Mouse (Mus musculus): ENCODE measurements around the gene Aqp7. TPM values are rescaled to one million over a fixed set of nuclear protein-coding genes. Genes with fewer than 3 reads are reported as not detected.

The Aqp7 gene
- polyA plus RNA-seq, 1 experiment from 2014 or later = 0.16 TPM

DNA sequence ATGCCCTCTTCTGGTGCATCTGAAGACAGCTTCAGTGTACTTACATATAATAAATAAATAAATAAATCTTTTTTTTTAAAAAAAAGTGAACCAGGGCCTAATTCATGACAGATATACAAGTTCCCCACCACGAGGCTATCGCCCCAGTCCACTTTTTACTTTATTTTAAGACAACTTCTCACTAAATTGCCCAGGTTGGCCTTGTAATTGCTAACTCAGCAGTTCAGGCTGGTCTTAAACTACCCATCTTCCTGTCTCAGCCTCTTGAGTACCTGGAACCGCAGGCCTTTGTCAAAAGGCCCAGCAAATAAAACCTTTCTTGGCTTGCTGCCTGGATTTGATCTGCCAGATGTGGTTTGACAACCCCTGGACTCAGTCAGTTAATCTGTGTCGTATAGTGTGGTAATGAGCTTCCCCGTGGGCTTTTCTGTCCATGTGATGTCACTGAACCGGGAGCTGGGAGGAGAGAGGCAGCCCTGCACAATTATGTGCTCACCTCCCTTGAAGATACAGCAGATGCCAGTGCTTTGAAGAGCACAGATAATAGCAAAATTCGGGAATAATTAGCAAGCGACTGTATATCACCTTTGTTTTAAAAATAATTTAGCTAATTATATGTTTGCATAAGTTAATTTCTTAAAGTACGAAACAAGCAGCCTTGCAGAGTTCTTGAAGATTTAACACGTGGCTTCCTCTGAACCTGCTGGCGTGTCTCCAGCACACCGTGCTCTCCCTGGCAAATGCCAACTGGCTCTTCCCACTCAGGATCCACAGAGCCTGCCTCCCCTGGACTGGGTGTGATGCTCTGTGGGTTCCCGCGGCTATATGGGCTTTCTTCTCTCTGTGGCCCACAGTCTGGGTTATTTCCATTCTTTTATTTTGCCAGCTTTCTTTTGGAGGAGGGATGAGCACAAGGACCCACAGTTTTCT lies 23.8 kb upstream of the Aqp7 start:
- DNase-seq (ENCODE audit: low spot score) (no peak), ATAC-seq (replicated peaks; ENCODE audit: low FRiP score, low TSS enrichment, low read depth) (no peak)
- H3K4me1 ChIP-seq (replicated peaks; ENCODE audit: control insufficient read depth, insufficient read depth, low read length) = no peaks in the 10 kb centered on the region
- H3K9me3 ChIP-seq (ENCODE audit: control insufficient read depth, low read length) = no peaks in the 10 kb centered on the region
- WGBS = 73% methylated on average over 14 of the region's 14 CpGs
- no peaks in the 10 kb centered on the region for H3K27me3 ChIP-seq (replicated peaks; ENCODE audit: control insufficient read depth, insufficient read depth, low read length)
- H3K4me3 ChIP-seq (ENCODE audit: low read depth, low read length) = no peak overlapping the region
- no peaks in the 10 kb centered on the region for H3K36me3 ChIP-seq (ENCODE audit: control insufficient read depth, insufficient read depth, low read length)
- H3K4me2 ChIP-seq (ENCODE audit: low read length) = no peak overlapping the region
- no peak overlapping the region for H3K9ac ChIP-seq (ENCODE audit: low read length)
- no peak overlapping the region for H3K27ac ChIP-seq (ENCODE audit: low read depth)

GRCm38 (mm10) chr4:41065196-41065595 lies 17.3 kb upstream of the Aqp7 start:
- WGBS = 88% methylated on average over 4 of the region's 4 CpGs
- no peak overlapping the region for H3K9ac ChIP-seq (ENCODE audit: low read length)
- H3K4me1 ChIP-seq (replicated peaks; ENCODE audit: control insufficient read depth, insufficient read depth, low read length) = no peaks in the 10 kb centered on the region
- H3K27ac ChIP-seq (ENCODE audit: low read depth) = no peak overlapping the region
- H3K9me3 ChIP-seq (ENCODE audit: control insufficient read depth, low read length) = no peaks in the 10 kb centered on the region
- no peak overlapping the region for H3K4me2 ChIP-seq (ENCODE audit: low read length)
- DNase-seq (ENCODE audit: low spot score) (no peak), ATAC-seq (replicated peaks; ENCODE audit: low FRiP score, low TSS enrichment, low read depth) (no peak)
- H3K4me3 ChIP-seq (ENCODE audit: low read depth, low read length) = no peak overlapping the region
- no peaks in the 10 kb centered on the region for H3K36me3 ChIP-seq (ENCODE audit: control insufficient read depth, insufficient read depth, low read length)
- no peaks in the 10 kb centered on the region for H3K27me3 ChIP-seq (replicated peaks; ENCODE audit: control insufficient read depth, insufficient read depth, low read length)

- no peak overlapping the region for H3K27ac ChIP-seq (ENCODE audit: low read depth)
Observed at GRCm38 (mm10) chr4:41063894-41064673, 16.1 kb upstream of the Aqp7 start.

GRCm38 (mm10) chr4:41063351-41063750 lies 15.4 kb upstream of the Aqp7 start:
- DNase-seq (ENCODE audit: low spot score) (no peak), ATAC-seq (replicated peaks; ENCODE audit: low FRiP score, low TSS enrichment, low read depth) (no peak)
- 63% methylated on average over 3 of the region's 3 CpGs for WGBS
- H3K4me2 ChIP-seq (ENCODE audit: low read length) = no peak overlapping the region
- no peak overlapping the region for H3K4me3 ChIP-seq (ENCODE audit: low read depth, low read length)
- H3K4me1 ChIP-seq (replicated peaks; ENCODE audit: control insufficient read depth, insufficient read depth, low read length) = no peaks in the 10 kb centered on the region
- H3K9ac ChIP-seq (ENCODE audit: low read length) = no peak overlapping the region
- no peaks in the 10 kb centered on the region for H3K36me3 ChIP-seq (ENCODE audit: control insufficient read depth, insufficient read depth, low read length)
- no peaks in the 10 kb centered on the region for H3K27me3 ChIP-seq (replicated peaks; ENCODE audit: control insufficient read depth, insufficient read depth, low read length)
- H3K27ac ChIP-seq (ENCODE audit: low read depth) = no peak overlapping the region
- H3K9me3 ChIP-seq (ENCODE audit: control insufficient read depth, low read length) = no peaks in the 10 kb centered on the region

More at GRCm38 (mm10) chr4:41063894-41064673, 16.1 kb upstream of the Aqp7 start:
- no peak for ATAC-seq (replicated peaks; ENCODE audit: low FRiP score, low TSS enrichment, low read depth)
- Histone ChIP-seq H3K4me3 (ENCODE audit: low read depth, low read length) (0 out of 2 replicates have a peak overlapping the region, but pooled peaks have one; percentile 8), H3K36me3 (ENCODE audit: control insufficient read depth, insufficient read depth, low read length) (no peaks in the 10 kb centered on the region), H3K9me3 (ENCODE audit: control insufficient read depth, low read length) (no peaks in the 10 kb centered on the region), H3K27me3 (replicated peaks; ENCODE audit: control insufficient read depth, insufficient read depth, low read length) (no peaks in the 10 kb centered on the region), H3K4me1 (replicated peaks; ENCODE audit: control insufficient read depth, insufficient read depth, low read length) (no peaks in the 10 kb centered on the region), H3K4me2 (ENCODE audit: low read length) (peak overlapping the region; percentile 36), H3K9ac (ENCODE audit: low read length) (no peak overlapping the region)
- peak; percentile 75 for DNase-seq (ENCODE audit: low spot score)
- WGBS = 20% methylated on average over 16 of the region's 16 CpGs

- 75% methylated on average over 6 of the region's 9 CpGs for WGBS
- Histone ChIP-seq H3K4me3 (ENCODE audit: low read depth, low read length) (no peak overlapping the region), H3K4me1 (replicated peaks; ENCODE audit: control insufficient read depth, insufficient read depth, low read length) (no peaks in the 10 kb centered on the region), H3K36me3 (ENCODE audit: control insufficient read depth, insufficient read depth, low read length) (no peaks in the 10 kb centered on the region), H3K27ac (ENCODE audit: low read depth) (no peak overlapping the region), H3K9me3 (ENCODE audit: control insufficient read depth, low read length) (no peaks in the 10 kb centered on the region), H3K4me2 (ENCODE audit: low read length) (no peak overlapping the region), H3K27me3 (replicated peaks; ENCODE audit: control insufficient read depth, insufficient read depth, low read length) (no peaks in the 10 kb centered on the region), H3K9ac (ENCODE audit: low read length) (no peak overlapping the region)
- DNase-seq (ENCODE audit: low spot score) (no peak), ATAC-seq (replicated peaks; ENCODE audit: low FRiP score, low TSS enrichment, low read depth) (no peak)
Observed at GRCm38 (mm10) chr4:41057361-41057760, 9.4 kb upstream of the Aqp7 start.

- H3K9ac ChIP-seq (ENCODE audit: low read length) = no peak overlapping the region
- H3K4me3 ChIP-seq (ENCODE audit: low read depth, low read length) = no peak overlapping the region
- H3K36me3 ChIP-seq (ENCODE audit: control insufficient read depth, insufficient read depth, low read length) = no peaks in the 10 kb centered on the region
- H3K4me1 ChIP-seq (replicated peaks; ENCODE audit: control insufficient read depth, insufficient read depth, low read length) = no peaks in the 10 kb centered on the region
- no peak overlapping the region for H3K4me2 ChIP-seq (ENCODE audit: low read length)
- H3K27me3 ChIP-seq (replicated peaks; ENCODE audit: control insufficient read depth, insufficient read depth, low read length) = no peaks in the 10 kb centered on the region
- 59% methylated on average over 7 of the region's 7 CpGs for WGBS
- ATAC-seq (replicated peaks; ENCODE audit: low FRiP score, low TSS enrichment, low read depth) (no peak), DNase-seq (ENCODE audit: low spot score) (no peak)
- no peak overlapping the region for H3K27ac ChIP-seq (ENCODE audit: low read depth)
- H3K9me3 ChIP-seq (ENCODE audit: control insufficient read depth, low read length) = no peaks in the 10 kb centered on the region
Observed at GRCm38 (mm10) chr4:41056742-41057332, 8.9 kb upstream of the Aqp7 start.

DNA sequence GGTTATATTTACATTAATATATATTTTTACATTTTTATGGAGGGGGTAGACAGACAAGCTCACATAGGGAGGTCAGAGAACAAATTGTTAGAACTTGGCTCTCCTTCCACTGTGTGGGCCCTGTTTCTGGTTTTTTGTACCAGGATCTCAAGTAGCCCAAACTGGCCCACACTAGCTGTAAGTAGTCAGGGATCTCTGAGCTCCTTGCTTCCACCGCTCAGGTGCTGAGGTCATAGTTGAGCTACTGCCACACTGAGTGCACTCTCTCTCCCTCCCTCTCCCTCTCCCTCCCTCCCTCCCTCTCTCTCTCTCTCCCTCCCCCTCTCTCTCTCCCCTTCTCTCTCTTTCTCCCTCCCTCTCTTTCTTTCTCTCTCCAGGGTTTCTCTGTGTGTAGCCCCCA lies 8.3 kb upstream of the Aqp7 start:
- DNase-seq (ENCODE audit: low spot score) = no peak
- no peaks in the 10 kb centered on the region for H3K4me1 ChIP-seq (replicated peaks; ENCODE audit: control insufficient read depth, insufficient read depth, low read length)
- WGBS = 41% methylated on average over 1 of the region's 1 CpGs
- H3K9ac ChIP-seq (ENCODE audit: low read length) = no peak overlapping the region
- no peaks in the 10 kb centered on the region for H3K36me3 ChIP-seq (ENCODE audit: control insufficient read depth, insufficient read depth, low read length)
- H3K27me3 ChIP-seq (replicated peaks; ENCODE audit: control insufficient read depth, insufficient read depth, low read length) = no peaks in the 10 kb centered on the region
- H3K4me2 ChIP-seq (ENCODE audit: low read length) = no peak overlapping the region
- ATAC-seq (replicated peaks; ENCODE audit: low FRiP score, low TSS enrichment, low read depth) = no peak
- H3K27ac ChIP-seq (ENCODE audit: low read depth) = no peak overlapping the region
- no peak overlapping the region for H3K4me3 ChIP-seq (ENCODE audit: low read depth, low read length)
- no peaks in the 10 kb centered on the region for H3K9me3 ChIP-seq (ENCODE audit: control insufficient read depth, low read length)

- H3K27ac ChIP-seq (ENCODE audit: low read depth) = no peak overlapping the region
- no peaks in the 10 kb centered on the region for H3K9me3 ChIP-seq (ENCODE audit: control insufficient read depth, low read length)
- 48% methylated on average over 13 of the region's 13 CpGs for WGBS
- peak overlapping the region; percentile 12; the same call in 1 of the 2 replicates for H3K4me2 ChIP-seq (ENCODE audit: low read length)
- ATAC-seq (replicated peaks; ENCODE audit: low FRiP score, low TSS enrichment, low read depth) (peak; percentile 57), DNase-seq (ENCODE audit: low spot score) (peak; percentile 55)
- H3K27me3 ChIP-seq (replicated peaks; ENCODE audit: control insufficient read depth, insufficient read depth, low read length) = no peaks in the 10 kb centered on the region
- no peak overlapping the region for H3K9ac ChIP-seq (ENCODE audit: low read length)
- H3K4me3 ChIP-seq (ENCODE audit: low read depth, low read length) = no peak overlapping the region
- H3K4me1 ChIP-seq (replicated peaks; ENCODE audit: control insufficient read depth, insufficient read depth, low read length) = no peaks in the 10 kb centered on the region
- no peaks in the 10 kb centered on the region for H3K36me3 ChIP-seq (ENCODE audit: control insufficient read depth, insufficient read depth, low read length)
Observed at GRCm38 (mm10) chr4:41055111-41055510, 7.2 kb upstream of the Aqp7 start.

All from intestine, embryonic 14.5 days (tissue).